Mouse (Mus musculus) NIH3T3 (cell line): ENCODE measurements around the gene Cyp2w1.
"Not testable (repeated sequence)": the region's sequence is repeated elsewhere in the genome, so short reads cannot be mapped to it uniquely, and the experiment has no call there.

Source experiments
- DNase-seq: peaks from one replicate; pipeline ENCODE4 v3.0.0-alpha.2; 2012; ENCODE audit warnings: low read depth

Gene Cyp2w1

GRCm38 (mm10) chr5:139384531-139384930 is 32.1 kb downstream of the Cyp2w1 start:
- no peak for DNase-seq

GRCm38 (mm10) chr5:139386047-139386446 is 33.6 kb downstream of the Cyp2w1 start:
- no peak for DNase-seq

- DNase-seq = no peak
Observed at GRCm38 (mm10) chr5:139387329-139388194, 35.1 kb downstream of the Cyp2w1 start.

DNA sequence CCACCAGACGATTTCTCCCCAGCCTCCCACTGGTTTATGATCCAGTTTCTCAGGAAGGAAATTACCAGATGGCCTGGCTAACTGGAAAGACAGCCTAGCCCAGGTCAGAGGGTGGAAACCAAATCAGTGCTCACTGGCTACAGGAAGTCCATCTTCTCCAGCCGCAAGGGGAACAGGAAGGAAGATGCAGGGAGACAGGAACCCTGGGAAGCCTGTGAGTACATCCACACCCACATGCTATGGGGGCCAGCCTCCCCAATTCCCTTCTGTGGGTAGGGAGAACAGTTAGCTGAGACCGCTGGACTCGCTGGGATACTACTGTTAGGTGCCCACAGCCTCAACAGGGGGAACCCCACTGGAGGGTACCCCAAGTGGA is 35.8 kb downstream of the Cyp2w1 start:
- no peak for DNase-seq

DNA sequence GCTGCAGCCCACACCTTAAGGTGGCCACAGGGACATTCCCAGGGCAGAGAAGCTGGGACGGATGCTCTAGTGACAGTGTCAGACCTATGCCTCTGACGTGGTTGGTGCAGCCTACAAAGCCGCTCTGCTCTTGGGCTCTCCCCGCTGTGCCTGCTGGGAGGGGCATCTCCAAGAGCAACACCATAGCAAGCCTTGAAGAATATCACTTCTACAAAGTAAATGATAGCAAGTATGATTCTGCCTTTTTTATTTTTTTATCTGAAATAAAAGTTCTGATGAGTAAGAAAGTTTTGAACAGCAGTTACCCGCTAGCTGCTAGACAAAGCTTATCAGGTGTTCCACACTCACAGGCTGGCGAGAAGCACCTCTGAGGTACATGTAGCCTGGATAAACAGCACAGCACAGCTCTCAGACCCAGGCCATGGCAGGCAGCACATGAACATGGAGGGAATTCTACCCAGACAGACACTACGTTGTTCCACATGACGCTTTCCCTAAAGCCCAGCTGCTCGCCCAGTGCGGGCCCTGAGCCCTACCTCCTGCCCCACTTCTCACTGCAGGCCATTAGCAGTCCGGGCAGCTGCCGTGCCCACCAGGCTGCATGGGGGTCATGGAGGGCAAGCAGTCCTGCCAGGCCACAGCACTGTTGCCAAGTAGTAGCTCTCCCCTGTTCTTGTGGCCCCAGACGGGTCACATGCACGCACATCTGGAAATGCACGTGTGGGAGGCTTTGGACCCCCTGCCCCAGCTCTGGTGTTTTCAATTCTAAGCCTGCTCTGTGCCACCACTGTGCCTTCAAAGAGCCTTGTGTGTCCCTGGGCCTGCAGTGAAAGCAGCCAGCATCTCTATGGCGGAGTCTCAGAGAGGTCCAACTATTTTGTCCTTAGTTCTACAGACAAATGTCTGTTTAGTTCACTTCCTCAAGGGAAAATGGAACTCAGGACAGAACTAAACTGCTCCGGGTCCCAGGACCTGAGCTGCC is 36.6 kb downstream of the Cyp2w1 start:
- no peak for DNase-seq

GRCm38 (mm10) chr5:139389676-139390061 is 37.3 kb downstream of the Cyp2w1 start:
- peak; percentile 90 for DNase-seq

- not testable (repeated sequence) for DNase-seq
Observed at GRCm38 (mm10) chr5:139390324-139391119, 38.1 kb downstream of the Cyp2w1 start.

DNA sequence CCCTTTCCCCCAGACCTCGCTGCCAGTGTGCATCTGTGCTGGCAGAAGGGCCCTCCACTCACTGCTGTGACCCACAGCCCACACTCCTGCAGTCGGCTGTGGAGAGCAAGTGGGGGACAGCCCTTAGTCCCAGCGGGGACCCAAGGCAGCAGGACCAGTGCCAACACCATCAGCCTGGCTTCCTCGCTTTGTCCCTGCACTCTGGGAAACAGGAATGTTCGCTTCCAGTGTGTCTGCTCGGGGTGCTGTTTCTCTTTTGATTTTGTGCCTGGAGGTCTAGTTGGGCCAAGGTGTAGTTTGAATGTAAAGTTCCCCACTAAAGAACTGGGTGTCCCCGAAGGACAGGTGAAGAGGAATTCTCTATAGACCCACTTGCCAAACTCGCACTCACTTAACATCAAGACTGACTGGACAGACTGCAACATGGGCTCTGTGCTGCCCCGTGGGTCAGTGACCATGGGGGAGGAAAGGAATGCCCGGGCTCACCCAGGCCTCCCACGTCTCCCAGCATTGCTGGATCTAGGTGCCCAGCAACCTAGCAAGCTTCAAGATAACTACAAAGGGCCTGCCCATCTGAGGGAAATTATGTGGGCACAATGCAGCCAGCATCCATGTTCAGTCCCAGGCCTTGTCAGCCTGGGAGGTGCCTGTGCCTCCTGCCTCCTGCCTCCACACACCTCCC is 39.0 kb downstream of the Cyp2w1 start:
- no peak for DNase-seq

- DNase-seq = no peak
Observed at GRCm38 (mm10) chr5:139392219-139393196, 40.1 kb downstream of the Cyp2w1 start.

GRCm38 (mm10) chr5:139393197-139393588 is 40.8 kb downstream of the Cyp2w1 start:
- no peak for DNase-seq

GRCm38 (mm10) chr5:139394399-139394798 is 42.0 kb downstream of the Cyp2w1 start:
- DNase-seq = no peak

- DNase-seq = no peak
Observed at GRCm38 (mm10) chr5:139395528-139395927, 43.1 kb downstream of the Cyp2w1 start.

GRCm38 (mm10) chr5:139397359-139397916 is 45.0 kb downstream of the Cyp2w1 start:
- no peak for DNase-seq

DNA sequence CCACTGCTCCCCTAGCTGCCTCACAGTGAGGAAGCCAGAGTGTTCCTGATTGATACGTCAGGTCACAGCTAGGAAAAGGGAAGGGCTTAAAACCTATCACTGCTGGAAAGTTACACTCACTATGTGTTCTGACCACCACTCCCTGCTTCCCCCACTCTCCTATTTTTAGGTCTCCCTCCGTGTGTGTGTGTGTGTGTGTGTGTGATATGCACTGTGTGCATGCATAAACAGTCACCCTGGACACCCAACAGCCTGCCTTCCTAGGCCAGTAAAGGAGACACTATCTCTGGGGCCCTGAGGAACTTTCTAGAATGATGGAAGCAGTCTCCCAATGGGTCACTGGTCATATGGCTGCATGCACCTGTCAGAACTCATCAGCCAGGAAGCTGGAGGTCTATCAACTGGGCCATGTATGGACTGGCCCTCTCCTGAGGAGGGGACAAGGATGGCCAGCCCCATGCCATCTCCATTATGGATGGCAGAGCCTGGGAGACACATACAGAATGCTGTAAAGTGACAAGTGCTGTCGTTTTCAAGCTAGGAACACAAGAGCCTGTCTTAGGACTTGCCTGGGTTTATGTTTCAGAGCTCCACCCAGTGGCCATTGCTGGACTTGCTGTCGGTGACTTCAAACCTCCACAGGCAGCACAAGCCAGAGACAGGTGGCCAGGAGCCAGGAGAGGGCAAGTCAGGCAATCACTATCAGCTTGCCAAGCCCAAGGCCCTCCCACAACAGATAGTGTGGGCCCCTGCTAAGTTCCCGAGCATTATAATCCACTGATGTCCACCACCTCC is 45.7 kb downstream of the Cyp2w1 start:
- peak; percentile 94 for DNase-seq

- no peak for DNase-seq
Observed at GRCm38 (mm10) chr5:139398786-139399185, 46.4 kb downstream of the Cyp2w1 start.

- no peak for DNase-seq
Observed at GRCm38 (mm10) chr5:139399991-139400390, 47.6 kb downstream of the Cyp2w1 start.

DNA sequence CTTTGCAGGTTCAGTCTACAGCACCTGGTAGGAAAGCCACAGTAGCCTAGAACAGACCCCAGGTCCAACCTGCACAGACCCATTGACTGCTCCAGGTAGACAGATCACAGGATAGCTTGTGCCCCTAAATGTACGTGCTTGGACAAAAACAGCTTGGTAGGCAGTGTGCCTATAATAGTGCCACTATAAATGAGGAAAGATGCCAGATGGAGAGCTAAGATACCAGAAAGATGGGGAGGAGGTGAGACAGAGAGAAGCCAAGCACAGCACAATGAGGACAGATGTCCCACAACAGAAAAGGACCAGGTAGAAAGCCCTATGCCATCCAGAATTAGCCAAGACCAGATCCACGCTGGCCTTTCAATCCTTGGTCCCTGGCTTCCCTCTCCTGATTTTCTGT is 49.7 kb downstream of the Cyp2w1 start:
- DNase-seq = no peak

DNA sequence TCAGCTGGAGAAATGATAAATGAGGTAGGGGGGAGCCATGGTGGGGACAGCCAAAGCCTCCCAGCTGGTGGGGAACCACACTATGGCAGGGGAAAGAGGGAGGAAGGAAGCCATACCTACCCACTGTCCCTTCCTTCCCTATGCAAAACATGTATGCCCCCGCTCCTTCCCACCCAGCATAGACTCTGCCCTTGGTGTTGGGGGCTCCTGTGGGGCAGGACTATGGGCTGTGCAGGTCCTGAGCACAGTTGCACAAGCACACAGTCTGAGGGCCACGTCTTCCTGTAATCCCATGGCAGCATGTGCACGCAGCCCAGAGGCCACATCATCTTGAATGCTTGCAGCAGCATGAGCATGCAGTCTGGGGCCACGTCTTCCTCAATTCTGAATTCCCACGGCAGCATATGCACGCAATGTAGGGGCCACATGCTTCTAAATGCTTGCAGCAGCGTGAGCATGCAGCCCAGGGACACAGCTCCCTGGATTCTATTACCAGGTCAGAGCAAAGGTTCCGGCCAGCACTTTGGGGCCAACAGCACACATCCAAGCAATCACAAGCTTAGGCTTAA is 51.4 kb downstream of the Cyp2w1 start:
- DNase-seq = no peak
